Mouse (Mus musculus) E14TG2a.4 (cell line): ENCODE data around the gene Ajap1.

Experiments
- H3K27me3 ChIP-seq: 2 replicates; pipeline ENCODE4 v1.6.1; 2014; ENCODE audit warnings: low read length, control low read depth; ENCODE audit not compliant: insufficient read depth
- H3K36me3 ChIP-seq: 2 replicates; pipeline ENCODE4 v1.6.1; 2014; ENCODE audit warnings: low read length, control low read depth; ENCODE audit not compliant: insufficient read depth
- H3K4me1 ChIP-seq: replicated peaks from 2 replicates; pipeline ENCODE4 v1.6.1; 2014; ENCODE audit warnings: low read depth, low read length, control low read depth
- H3K4me3 ChIP-seq: replicated peaks from 2 replicates; pipeline ENCODE4 v1.5.1; 2014; ENCODE audit warnings: mild to moderate bottlenecking, low read length
- H3K9me3 ChIP-seq: 2 replicates; pipeline ENCODE4 v1.6.1; 2014; ENCODE audit warnings: low read length, control low read depth
- CTCF ChIP-seq: conservative IDR thresholded peaks from 2 replicates; pipeline ENCODE4 v1.5.1; 2014; ENCODE audit warnings: low read length
- NANOG ChIP-seq: IDR thresholded peaks from 2 replicates; pipeline ENCODE4 v1.6.1; 2014; ENCODE audit warnings: borderline replicate concordance, low read length, mixed read lengths
- POU5F1 ChIP-seq: IDR thresholded peaks from 2 replicates; pipeline ENCODE4 v1.6.1; 2014; ENCODE audit warnings: low read length, borderline replicate concordance

Gene Ajap1

DNA sequence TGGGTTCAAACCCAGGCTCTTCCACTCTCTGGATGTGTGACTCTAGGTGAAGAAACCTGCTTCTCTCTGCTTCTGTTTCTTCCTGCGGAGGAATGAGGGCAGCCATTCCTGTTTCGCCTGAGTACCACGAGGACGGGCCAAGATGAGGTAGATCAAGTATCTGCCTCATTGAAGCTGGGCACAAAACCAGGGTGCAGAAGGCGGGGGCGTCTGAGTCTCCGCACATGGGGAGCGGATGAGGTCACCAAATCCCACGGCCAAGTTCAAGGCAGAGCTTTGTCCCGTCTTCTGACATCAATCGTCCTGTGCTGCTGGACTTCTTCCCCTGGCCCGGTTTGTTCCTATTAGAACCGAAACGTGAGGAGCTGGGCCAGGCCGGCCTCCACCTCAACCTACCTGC, 12.9 kb downstream of the Ajap1 start:
- peak overlapping the region; percentile 43; the same call in 1 of the 2 replicates for H3K4me3 ChIP-seq
- TF ChIP-seq CTCF (no peak), POU5F1 (no peak), NANOG (no peak)
- H3K4me1 ChIP-seq, result peaks cover 16% of the 10 kb centered on the region
- H3K36me3 ChIP-seq, result no peaks in the 10 kb centered on the region
- H3K9me3 ChIP-seq, result peaks cover 15% of the 10 kb centered on the region
- peaks cover 22% of the 10 kb centered on the region for H3K27me3 ChIP-seq

DNA sequence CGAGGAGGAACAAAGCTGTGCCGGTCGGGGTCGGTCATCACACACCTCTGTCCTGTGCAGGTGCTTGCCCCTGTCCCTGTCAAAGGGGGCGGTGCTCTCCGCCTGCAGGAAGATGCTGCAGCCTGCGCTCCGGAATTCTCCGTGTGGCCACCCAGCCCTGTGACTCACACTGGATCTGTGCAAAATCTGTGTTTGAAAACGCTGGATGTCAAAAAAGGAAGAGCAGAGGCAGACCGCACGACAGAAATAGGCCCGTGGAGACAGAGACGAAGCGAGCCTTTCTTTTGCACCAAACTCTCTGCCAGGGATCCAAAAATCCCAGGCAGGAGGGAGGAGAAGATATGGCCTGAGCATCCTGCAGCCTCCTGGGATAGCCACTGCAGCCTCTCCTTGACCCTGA, 22.7 kb downstream of the Ajap1 start:
- Histone ChIP-seq H3K4me3 (0 out of 2 replicates have a peak overlapping the region, but pooled peaks have one; percentile 23), H3K27me3 (peaks cover 37% of the 10 kb centered on the region), H3K9me3 (no peaks in the 10 kb centered on the region), H3K36me3 (no peaks in the 10 kb centered on the region), H3K4me1 (peaks cover 4% of the 10 kb centered on the region; the same call in 1 of the 2 replicates)
- no peak for TF ChIP-seq NANOG
- no peak for TF ChIP-seq POU5F1
- no peak for TF ChIP-seq CTCF

DNA sequence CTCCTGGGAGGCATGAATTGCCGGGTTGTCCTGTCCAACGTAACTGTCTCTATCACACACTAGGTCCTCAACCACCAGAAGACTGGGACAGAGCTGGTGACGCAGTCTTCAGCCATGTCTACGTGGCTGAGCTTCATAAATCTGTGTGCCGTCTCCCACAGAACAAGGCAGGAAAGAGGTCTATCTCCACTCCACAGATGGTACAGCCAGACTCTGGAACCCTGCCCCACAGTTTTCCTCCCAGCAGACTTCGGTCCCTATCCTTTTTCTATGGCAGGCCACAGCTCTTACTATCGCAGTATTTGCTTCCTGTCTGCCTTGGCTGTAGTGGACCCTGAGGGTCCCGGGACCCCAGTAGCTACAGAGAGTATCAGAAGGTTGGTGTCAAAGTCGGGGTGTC, 23.1 kb downstream of the Ajap1 start:
- no peak for TF ChIP-seq CTCF
- no peak for TF ChIP-seq POU5F1
- no peak for TF ChIP-seq NANOG
- Histone ChIP-seq H3K9me3 (no peaks in the 10 kb centered on the region), H3K36me3 (no peaks in the 10 kb centered on the region), H3K4me3 (no peak overlapping the region), H3K4me1 (peaks cover 4% of the 10 kb centered on the region; the same call in 1 of the 2 replicates), H3K27me3 (peaks cover 37% of the 10 kb centered on the region)

DNA sequence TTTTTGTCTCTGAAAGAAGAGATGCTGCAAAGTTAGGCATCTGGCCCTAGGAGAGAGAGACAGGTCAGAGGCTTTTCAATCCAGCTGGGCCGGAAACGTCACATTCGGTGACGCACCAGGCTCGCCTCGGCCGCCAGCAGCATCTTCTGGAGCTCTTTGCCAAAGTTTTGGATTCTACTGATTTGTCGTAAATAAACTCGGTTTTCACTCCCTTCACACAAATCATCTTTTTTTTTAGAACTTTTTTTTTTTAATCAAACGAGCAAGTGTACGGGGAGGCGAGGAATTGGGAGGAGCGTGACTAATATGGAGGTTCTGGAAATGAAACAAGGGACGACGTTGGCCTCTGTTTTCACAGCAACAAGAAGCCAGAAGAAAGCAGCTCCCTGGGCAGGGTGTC, 23.8 kb downstream of the Ajap1 start:
- Histone ChIP-seq H3K4me1 (peaks cover 4% of the 10 kb centered on the region; the same call in 1 of the 2 replicates), H3K27me3 (peaks cover 37% of the 10 kb centered on the region), H3K4me3 (no peak overlapping the region), H3K36me3 (no peaks in the 10 kb centered on the region), H3K9me3 (no peaks in the 10 kb centered on the region)
- TF ChIP-seq NANOG (no peak), CTCF (no peak), POU5F1 (no peak)

DNA sequence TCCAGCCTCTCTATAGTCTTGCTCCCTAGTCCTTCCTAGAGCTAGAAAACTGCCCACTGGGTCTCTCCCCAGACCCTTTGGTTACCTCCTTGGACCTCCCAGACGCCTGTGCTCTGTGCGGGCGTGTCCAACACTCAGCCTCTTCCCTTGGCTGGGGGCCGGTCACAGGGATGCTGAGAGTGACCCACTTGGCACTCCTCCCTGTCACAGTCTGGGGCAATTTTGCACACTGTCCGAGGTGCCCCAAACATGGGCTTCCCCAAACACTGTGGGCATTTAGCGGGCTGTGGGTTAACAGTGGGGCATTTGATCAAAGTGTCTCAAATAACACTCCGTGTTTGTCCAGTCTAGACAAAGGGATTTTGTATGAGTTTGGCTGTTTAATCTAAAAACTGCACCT, 29.1 kb downstream of the Ajap1 start:
- Histone ChIP-seq H3K4me1 (no peaks in the 10 kb centered on the region), H3K36me3 (no peaks in the 10 kb centered on the region), H3K4me3 (no peak overlapping the region), H3K27me3 (peaks cover 14% of the 10 kb centered on the region; the same call in 1 of the 2 replicates), H3K9me3 (peaks cover 13% of the 10 kb centered on the region)
- TF ChIP-seq NANOG (no peak), POU5F1 (no peak), CTCF (no peak)

DNA sequence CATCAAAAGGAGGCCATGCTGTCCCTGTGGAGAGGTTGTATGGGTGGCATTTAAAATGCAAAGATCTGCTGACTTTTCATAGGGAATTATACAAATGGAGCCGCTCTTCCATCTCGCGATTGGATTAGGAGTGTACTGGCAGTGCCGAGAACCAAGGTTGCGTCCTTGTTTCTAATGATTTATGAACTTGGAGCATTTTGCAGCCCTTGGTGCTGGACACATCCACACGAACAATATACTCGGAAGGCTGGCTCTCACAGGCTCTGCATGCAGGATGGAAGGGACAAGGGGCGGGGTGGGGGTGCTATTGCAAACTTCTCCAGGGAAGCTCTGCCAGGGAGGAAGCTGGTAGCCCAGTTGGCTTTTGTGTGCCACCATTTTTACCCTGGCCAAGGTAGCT, 31.1 kb downstream of the Ajap1 start:
- Histone ChIP-seq H3K4me3 (no peak overlapping the region), H3K27me3 (0 out of 2 replicates have a peak, but pooled peaks cover 3% of the 10 kb centered on the region), H3K9me3 (peaks cover 13% of the 10 kb centered on the region), H3K4me1 (0 out of 2 replicates have a peak, but pooled peaks cover 2% of the 10 kb centered on the region), H3K36me3 (no peaks in the 10 kb centered on the region)
- no peak for TF ChIP-seq NANOG
- TF ChIP-seq POU5F1, result no peak
- TF ChIP-seq CTCF, result no peak

DNA sequence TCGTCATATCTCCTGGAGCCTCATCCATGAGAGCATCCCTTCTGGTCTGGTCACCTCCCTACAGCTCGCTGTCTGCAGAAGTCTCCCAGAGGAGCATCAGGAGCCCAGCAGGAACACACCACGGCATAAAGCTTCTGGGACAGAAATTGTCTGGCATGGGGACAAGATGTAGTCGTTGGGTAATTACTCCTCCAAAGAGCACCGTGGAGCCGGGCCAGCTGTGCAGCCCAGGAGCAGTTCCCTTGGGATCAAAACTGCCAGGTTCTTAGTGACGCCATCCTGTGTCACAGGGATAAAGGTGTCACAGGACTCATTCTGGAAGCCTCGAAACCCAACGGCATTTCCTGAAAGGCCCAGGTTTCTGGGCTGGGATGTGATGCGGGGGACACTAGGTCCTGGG, 40.1 kb downstream of the Ajap1 start:
- TF ChIP-seq CTCF (no peak), NANOG (no peak)
- Histone ChIP-seq H3K36me3 (no peaks in the 10 kb centered on the region), H3K9me3 (peaks cover 4% of the 10 kb centered on the region; the same call in 1 of the 2 replicates), H3K27me3 (peaks cover 26% of the 10 kb centered on the region), H3K4me1 (peaks cover 4% of the 10 kb centered on the region; the same call in 1 of the 2 replicates), H3K4me3 (no peak overlapping the region)

DNA sequence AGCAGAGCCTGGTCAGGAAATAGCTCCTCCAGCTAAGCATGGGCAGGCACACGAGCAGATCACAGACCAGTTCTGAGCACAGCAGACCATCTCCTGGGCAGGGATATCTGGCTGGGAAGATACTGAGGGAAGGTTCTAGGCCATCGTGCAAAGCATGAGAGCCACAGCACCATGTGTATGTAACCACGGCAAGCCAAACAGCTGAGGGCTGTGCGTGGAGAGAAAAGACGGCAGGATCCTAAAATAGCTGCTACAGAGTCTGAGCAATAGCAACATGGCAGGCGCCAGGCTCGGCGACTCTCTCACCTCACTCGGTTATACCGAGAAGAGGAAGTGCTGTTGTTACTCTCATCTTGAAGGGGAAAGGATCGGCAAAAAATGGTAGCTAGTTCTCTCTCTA, 42.7 kb downstream of the Ajap1 start:
- H3K4me1 ChIP-seq, result peaks cover 8% of the 10 kb centered on the region; the same call in 1 of the 2 replicates
- no peaks in the 10 kb centered on the region for H3K36me3 ChIP-seq
- no peak overlapping the region for H3K4me3 ChIP-seq
- H3K27me3 ChIP-seq, result peaks cover 33% of the 10 kb centered on the region
- TF ChIP-seq CTCF, result no peak
- no peak for TF ChIP-seq POU5F1
- no peak for TF ChIP-seq NANOG
- H3K9me3 ChIP-seq, result peaks cover 4% of the 10 kb centered on the region; the same call in 1 of the 2 replicates

DNA sequence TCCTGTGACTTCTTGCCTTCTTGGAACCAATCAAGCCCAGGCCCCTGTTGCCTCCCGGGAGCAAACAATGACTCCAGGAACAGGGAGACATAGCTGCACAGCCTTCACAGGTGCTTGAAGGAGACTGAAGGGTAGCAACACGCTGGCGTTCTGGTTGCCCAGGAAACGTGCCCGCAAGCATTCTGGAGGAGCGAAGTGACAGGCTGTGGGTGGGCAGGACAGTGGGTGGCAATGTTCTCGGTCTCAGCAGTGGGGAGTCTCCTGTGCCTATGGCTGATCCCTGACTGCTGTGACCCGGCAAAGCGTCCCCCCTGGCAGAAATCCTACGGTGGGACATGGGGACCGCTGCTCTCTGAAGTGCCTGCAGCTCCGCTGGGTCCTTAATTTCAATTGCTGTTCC, 43.6 kb downstream of the Ajap1 start:
- peaks cover 33% of the 10 kb centered on the region for H3K27me3 ChIP-seq
- H3K4me3 ChIP-seq, result no peak overlapping the region
- peaks cover 8% of the 10 kb centered on the region; the same call in 1 of the 2 replicates for H3K4me1 ChIP-seq
- TF ChIP-seq CTCF (no peak), NANOG (no peak), POU5F1 (no peak)
- peaks cover 4% of the 10 kb centered on the region; the same call in 1 of the 2 replicates for H3K9me3 ChIP-seq
- H3K36me3 ChIP-seq, result no peaks in the 10 kb centered on the region

DNA sequence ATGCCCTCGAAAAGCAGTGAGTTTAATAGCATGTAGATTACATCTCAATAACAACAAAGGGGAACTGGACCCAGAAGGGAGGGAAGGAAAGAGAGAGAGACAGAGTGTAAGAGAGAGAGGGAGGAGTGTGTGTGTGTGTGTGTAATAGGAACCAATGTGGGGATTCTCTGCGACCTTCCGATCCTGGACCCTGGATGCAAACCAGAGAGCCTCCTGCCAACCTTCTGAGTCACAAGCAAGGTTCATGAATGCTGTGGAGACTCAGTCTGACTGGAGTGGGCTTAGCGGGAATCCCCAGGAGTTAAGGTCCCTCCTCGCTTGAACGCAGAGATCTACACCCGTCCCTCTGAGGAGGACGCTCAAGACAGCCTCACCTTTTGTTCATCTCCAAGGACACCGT, 45.4 kb downstream of the Ajap1 start:
- TF ChIP-seq CTCF (no peak), NANOG (no peak), POU5F1 (no peak)

More for the DNA sequence above, 45.4 kb downstream of the Ajap1 start:
- no peak overlapping the region for H3K4me3 ChIP-seq
- peaks cover 29% of the 10 kb centered on the region for H3K27me3 ChIP-seq
- no peaks in the 10 kb centered on the region for H3K36me3 ChIP-seq
- peaks cover 13% of the 10 kb centered on the region; the same call in 1 of the 2 replicates for H3K4me1 ChIP-seq
- H3K9me3 ChIP-seq, result peaks cover 4% of the 10 kb centered on the region; the same call in 1 of the 2 replicates
